Mouse (Mus musculus) hindbrain, embryonic 13.5 days (tissue): ENCODE data around the gene Serpina11. TPM values are rescaled to one million over a fixed set of nuclear protein-coding genes. Genes with fewer than 3 reads are reported as not detected.
"Not testable (repeated sequence)": the region's sequence is repeated elsewhere in the genome, so short reads cannot be mapped to it uniquely, and the experiment has no call there.

Experiments
- ATAC-seq: fragments of 200-750 bp; cut with Nextera tagmentation; 2 replicates; pipeline ENCODE4 v1.8.0; 2017; ENCODE audit warnings: moderate TSS enrichment; ENCODE audit not compliant: low FRiP score
- H3K27ac ChIP-seq: fragments of 300-500 bp; sonication (generic); 2 replicates; pipeline ENCODE4 v1.5.1; 2015; ENCODE audit warnings: inconsistent platforms, mild to moderate bottlenecking, moderate library complexity
- H3K27me3 ChIP-seq: fragments of 300-500 bp; sonication (generic); 2 replicates; pipeline ENCODE4 v1.6.1; 2015; ENCODE audit warnings: mild to moderate bottlenecking, inconsistent platforms
- H3K36me3 ChIP-seq: fragments of 300-500 bp; sonication (generic); 2 replicates; pipeline ENCODE4 v1.6.1; 2015; ENCODE audit warnings: mild to moderate bottlenecking, inconsistent platforms
- H3K4me1 ChIP-seq: fragments of 300-500 bp; sonication (generic); replicated peaks from 2 replicates; pipeline ENCODE4 v1.6.1; 2015; ENCODE audit warnings: inconsistent platforms
- H3K4me2 ChIP-seq: fragments of 300-500 bp; sonication (generic); 2 replicates; pipeline ENCODE4 v1.6.1; 2015; ENCODE audit warnings: inconsistent platforms, mild to moderate bottlenecking, moderate library complexity
- H3K4me3 ChIP-seq: fragments of 300-500 bp; sonication (generic); 2 replicates; pipeline ENCODE4 v1.5.1; 2015; ENCODE audit warnings: mild to moderate bottlenecking, inconsistent platforms
- H3K9ac ChIP-seq: fragments of 300-500 bp; sonication (generic); 2 replicates; pipeline ENCODE4 v1.6.1; 2015; ENCODE audit warnings: mild to moderate bottlenecking, inconsistent platforms
- H3K9me3 ChIP-seq: fragments of 300-500 bp; sonication (generic); 2 replicates; pipeline ENCODE4 v1.6.1; 2016; ENCODE audit warnings: inconsistent platforms
- WGBS: fragments of 180-500 bp; shearing (Covaris S2); methylation state at CpG from one replicate; pipeline ENCODE4 v1.1.7; 2015; 5-methylcytosine and 5-hydroxymethylcytosine counted together
- polyA plus RNA-seq: library from polyadenylated mRNA; unstranded; fragments of >200 nt; fragmentation: Nextera tagmentation; extraction: Ambion mirVana; gene quantifications from 2 replicates; pipeline ENCODE4 v1.2.1, GENCODE M21; 2015

Serpina11 gene
- polyA plus RNA-seq, 1 experiment from 2014 or later, result not detected

- ATAC-seq, result no peak
- no peaks in the 10 kb centered on the region for H3K27me3 ChIP-seq
- H3K27ac ChIP-seq, result no peak overlapping the region
- H3K4me1 ChIP-seq, result no peaks in the 10 kb centered on the region
- no peak overlapping the region for H3K9ac ChIP-seq
- no peak overlapping the region for H3K4me3 ChIP-seq
- H3K36me3 ChIP-seq, result no peaks in the 10 kb centered on the region
- H3K9me3 ChIP-seq, result 0 out of 2 replicates have a peak, but pooled peaks cover 11% of the 10 kb centered on the region
- whole genome bisulfite sequencing, result 90% methylated on average over 8 of the region's 8 CpGs
- H3K4me2 ChIP-seq, result no peak overlapping the region
Measured at GRCm38 (mm10) chr12:103962860-103963259, 26.9 kb downstream of the Serpina11 start.

GRCm38 (mm10) chr12:103962337-103962736, 27.4 kb downstream of the Serpina11 start:
- H3K4me2 ChIP-seq, result no peak overlapping the region
- 0 out of 2 replicates have a peak, but pooled peaks cover 11% of the 10 kb centered on the region for H3K9me3 ChIP-seq
- no peak overlapping the region for H3K27ac ChIP-seq
- no peak for ATAC-seq
- H3K4me3 ChIP-seq, result no peak overlapping the region
- 85% methylated on average over 5 of the region's 5 CpGs for WGBS
- no peaks in the 10 kb centered on the region for H3K4me1 ChIP-seq
- H3K36me3 ChIP-seq, result no peaks in the 10 kb centered on the region
- no peak overlapping the region for H3K9ac ChIP-seq
- no peaks in the 10 kb centered on the region for H3K27me3 ChIP-seq

- H3K4me2 ChIP-seq, result no peak overlapping the region
- no peaks in the 10 kb centered on the region for H3K4me1 ChIP-seq
- H3K9ac ChIP-seq, result no peak overlapping the region
- H3K27ac ChIP-seq, result no peak overlapping the region
- no peak overlapping the region for H3K4me3 ChIP-seq
- no peak for ATAC-seq
- 100% methylated on average over 1 of the region's 1 CpGs for WGBS
- no peaks in the 10 kb centered on the region for H3K27me3 ChIP-seq
- no peaks in the 10 kb centered on the region for H3K36me3 ChIP-seq
- 0 out of 2 replicates have a peak, but pooled peaks cover 11% of the 10 kb centered on the region for H3K9me3 ChIP-seq
Measured at GRCm38 (mm10) chr12:103961716-103962115, 28.0 kb downstream of the Serpina11 start.

DNA sequence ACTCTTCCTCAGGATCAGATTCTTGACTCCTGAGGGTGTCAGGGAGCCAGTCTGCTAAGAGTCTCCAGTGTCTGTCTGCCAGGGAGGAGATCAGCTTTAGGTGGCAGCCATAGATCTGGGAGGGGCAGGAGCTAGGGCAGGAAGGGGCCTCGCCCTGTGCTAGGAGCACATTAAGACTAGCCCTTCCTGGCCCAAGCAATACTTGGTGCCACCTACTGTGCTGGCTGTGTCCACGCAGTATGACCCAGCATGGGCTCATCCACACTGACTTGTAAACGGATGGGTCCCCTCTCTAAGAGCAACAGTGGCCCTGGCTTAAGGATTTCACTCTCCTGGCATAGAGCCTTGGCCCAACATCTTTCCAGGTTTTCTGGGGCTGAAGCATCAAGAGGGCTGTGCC, 31.0 kb downstream of the Serpina11 start, which contains the start of gene Serpina1e:
Gene Serpina1e (minus strand): TSS at position 178 of the 400 bp plus-strand sequence.
- no peak within 1 kb of the TSS for H3K4me3 ChIP-seq
- H3K4me1 ChIP-seq, result no peaks in the 10 kb centered on the region
- no peak for ATAC-seq
- no peaks in the 10 kb centered on the region for H3K36me3 ChIP-seq
- no peak within 1 kb of the TSS for H3K27ac ChIP-seq
- H3K9me3 ChIP-seq, result 0 out of 2 replicates have a peak, but pooled peaks cover 11% of the 10 kb centered on the region
- H3K27me3 ChIP-seq, result no peaks in the 10 kb centered on the region
- no peak within 1 kb of the TSS for H3K4me2 ChIP-seq
- H3K9ac ChIP-seq, result no peak within 1 kb of the TSS
- 84% methylated on average over 3 of the region's 3 CpGs for WGBS

DNA sequence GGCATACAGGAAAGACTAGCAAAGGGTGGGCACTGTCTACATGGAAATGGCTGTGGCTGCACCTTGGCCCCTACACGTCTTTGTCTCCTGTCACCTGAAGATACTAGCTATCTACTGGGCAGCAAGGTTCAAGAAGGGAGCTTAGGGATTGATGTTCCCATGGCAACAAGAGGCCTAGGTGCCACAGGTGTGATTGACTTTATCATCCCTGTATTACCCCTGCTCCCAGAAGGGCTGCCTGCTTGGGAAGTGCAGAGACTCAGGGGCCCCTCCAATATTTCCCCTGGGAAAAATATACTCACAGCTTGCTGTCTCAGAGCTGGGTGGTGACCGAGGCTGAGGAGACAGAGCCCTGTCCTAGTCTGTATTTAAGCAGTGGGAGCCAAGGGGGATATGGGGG, 33.2 kb downstream of the Serpina11 start:
- H3K9me3 ChIP-seq, result 0 out of 2 replicates have a peak, but pooled peaks cover 11% of the 10 kb centered on the region
- H3K36me3 ChIP-seq, ATAC-seq, H3K4me1 ChIP-seq, H3K4me2 ChIP-seq, H3K9ac ChIP-seq, H3K4me3 ChIP-seq, H3K27ac ChIP-seq, H3K27me3 ChIP-seq: not testable (repeated sequence)
- 87% methylated on average over 2 of the region's 2 CpGs for WGBS

GRCm38 (mm10) chr12:103952972-103953371, 36.8 kb downstream of the Serpina11 start:
- H3K27me3 ChIP-seq, H3K27ac ChIP-seq, H3K4me2 ChIP-seq, H3K9ac ChIP-seq, ATAC-seq, H3K4me1 ChIP-seq, H3K9me3 ChIP-seq, H3K4me3 ChIP-seq, H3K36me3 ChIP-seq: not testable (repeated sequence)
- WGBS, result 97% methylated on average over 3 of the region's 3 CpGs

GRCm38 (mm10) chr12:103946243-103946642, 43.5 kb downstream of the Serpina11 start:
- H3K9ac ChIP-seq, result no peak overlapping the region
- no peak for ATAC-seq
- WGBS, result 84% methylated on average over 4 of the region's 4 CpGs
- H3K27me3 ChIP-seq, result no peaks in the 10 kb centered on the region
- no peak overlapping the region for H3K27ac ChIP-seq
- no peaks in the 10 kb centered on the region for H3K36me3 ChIP-seq
- H3K4me3 ChIP-seq, result no peak overlapping the region
- peaks cover 6% of the 10 kb centered on the region; the same call in 1 of the 2 replicates for H3K9me3 ChIP-seq
- H3K4me2 ChIP-seq, result no peak overlapping the region
- no peaks in the 10 kb centered on the region for H3K4me1 ChIP-seq

Other genes with a start within 250 kb of the Serpina11 start
- gene Serpina1d, start 216.4 kb downstream of the Serpina11 start, polyA plus RNA-seq, result not detected in 2 replicates
- gene Serpina1b, start 159.6 kb downstream of the Serpina11 start, polyA plus RNA-seq, result 0.89 TPM in 1 of 2 replicates, not detected in the other
- 0.31 TPM in 1 of 2 replicates, not detected in the other for gene Serpina1a, start 126.4 kb downstream of the Serpina11 start, polyA plus RNA-seq
- 0.18 TPM in 1 of 2 replicates, not detected in the other for gene Serpina1c, start 85.1 kb downstream of the Serpina11 start, polyA plus RNA-seq
- gene Serpina1e, start 31.0 kb downstream of the Serpina11 start, polyA plus RNA-seq, result 0.27 TPM in 1 of 2 replicates, not detected in the other
- not detected in 2 replicates for gene Serpina9, start 23.8 kb upstream of the Serpina11 start, polyA plus RNA-seq
- gene Serpina12, start 54.5 kb upstream of the Serpina11 start, polyA plus RNA-seq, result not detected in 2 replicates
- not detected in 2 replicates for gene Serpina5, start 111.2 kb upstream of the Serpina11 start, polyA plus RNA-seq
- gene Serpina3a, start 122.8 kb upstream of the Serpina11 start, polyA plus RNA-seq, result not detected in 2 replicates
- not detected in 2 replicates for gene Serpina3b, start 138.0 kb upstream of the Serpina11 start, polyA plus RNA-seq
- not detected in 2 replicates for gene Serpina3c, start 163.9 kb upstream of the Serpina11 start, polyA plus RNA-seq
- 0.26 TPM in 1 of 2 replicates, not detected in the other for gene Serpina3f, start 224.6 kb upstream of the Serpina11 start, polyA plus RNA-seq
- 0.97 and 1.4 TPM in 2 replicates for gene Serpina3g, start 246.3 kb upstream of the Serpina11 start, polyA plus RNA-seq